Mouse (Mus musculus) lung, adult 2 months (tissue): Measurements from ENCODE around the gene Agtpbp1.

Experiments used
- CTCF ChIP-seq: fragments of 200-500 bp; IDR thresholded peaks from 2 replicates; pipeline ENCODE4 v1.5.1; 2011; ENCODE audit warnings: mild to moderate bottlenecking, low read length, control low read depth; ENCODE audit not compliant: insufficient read depth
- POLR2A ChIP-seq: fragments of 200-500 bp; IDR thresholded peaks from 2 replicates; pipeline ENCODE4 v1.6.1; 2011; ENCODE audit warnings: low read depth, mild to moderate bottlenecking, control low read depth, low read length, borderline replicate concordance; ENCODE audit errors: extremely low read depth

- TF ChIP-seq CTCF (no peak), POLR2A (no peak)
Measured at GRCm38 (mm10) chr13:59564505-59564904, 20.5 kb downstream of the Agtpbp1 start.
